Mouse (Mus musculus) ES-E14 (cell line): ENCODE measurements around the gene Galm. TPM values are rescaled to one million over a fixed set of nuclear protein-coding genes. Genes with fewer than 3 reads are reported as not detected.

ENCODE experiments used
- DNase-seq: peaks from one replicate; pipeline ENCODE4 v3.0.0-alpha.2; 2013; ENCODE audit warnings: low read depth, low spot score
- H3K27ac ChIP-seq: 2 replicates; pipeline ENCODE4 v1.5.1; 2012; ENCODE audit warnings: low read depth, mild to moderate bottlenecking, low read length, moderate library complexity, mixed read lengths; ENCODE audit not compliant: poor library complexity, insufficient read depth, severe bottlenecking
- H3K36me3 ChIP-seq: 2 replicates; pipeline ENCODE4 v1.6.1; 2012; ENCODE audit warnings: mild to moderate bottlenecking, low read length, moderate library complexity, mixed read lengths; ENCODE audit not compliant: control insufficient read depth, poor library complexity, insufficient read depth, severe bottlenecking
- H3K4me1 ChIP-seq, 2 experiments: fragments of 150-350 bp in 1 of 2; sonication (generic) in 1 of 2; 2 replicates each; pipeline ENCODE4 v1.6.1; 2012; ENCODE audit warnings: low read length in 2 of 2, mild to moderate bottlenecking in 1 of 2, mixed read lengths in 1 of 2; ENCODE audit not compliant: control insufficient read depth in 2 of 2, insufficient read depth in 2 of 2, poor library complexity in 1 of 2
- H3K4me3 ChIP-seq, 2 experiments: fragments of 150-350 bp in 1 of 2; sonication (generic) in 1 of 2; 2 replicates each; pipeline ENCODE4 v1.5.1; 2012; ENCODE audit warnings: low read length in 2 of 2, low read depth in 1 of 2, mild to moderate bottlenecking in 1 of 2, mixed read lengths in 1 of 2; ENCODE audit not compliant: insufficient read depth in 1 of 2, poor library complexity in 1 of 2, severe bottlenecking in 1 of 2
- H3K9ac ChIP-seq: 2 replicates; pipeline ENCODE4 v1.6.1; 2012; ENCODE audit warnings: low read depth, mild to moderate bottlenecking, low read length, mixed read lengths; ENCODE audit not compliant: poor library complexity, insufficient read depth, severe bottlenecking
- H3K9me3 ChIP-seq: fragments of 150-350 bp; sonication (generic); 2 replicates; pipeline ENCODE4 v1.6.1; 2012; ENCODE audit warnings: low read depth, mild to moderate bottlenecking, low read length; ENCODE audit not compliant: control insufficient read depth, insufficient read depth
- CHD2 ChIP-seq: IDR thresholded peaks from 2 replicates; pipeline ENCODE4 v1.6.1; 2014; ENCODE audit warnings: mild to moderate bottlenecking, low read depth, low read length, inconsistent platforms
- HCFC1 ChIP-seq: IDR thresholded peaks from 2 replicates; pipeline ENCODE4 v1.6.1; 2012; ENCODE audit warnings: low read length, inconsistent platforms, borderline replicate concordance; ENCODE audit not compliant: insufficient read depth
- MAFK ChIP-seq: IDR thresholded peaks from 2 replicates; pipeline ENCODE4 v1.6.1; 2014; ENCODE audit warnings: mild to moderate bottlenecking, low read depth, low read length, inconsistent platforms; ENCODE audit not compliant: insufficient read depth
- ZC3H11A ChIP-seq: IDR thresholded peaks from 2 replicates; pipeline ENCODE4 v1.6.1; 2012; ENCODE audit warnings: low read depth, mild to moderate bottlenecking, inconsistent platforms, low read length, borderline replicate concordance
- ZNF384 ChIP-seq: IDR thresholded peaks from 2 replicates; pipeline ENCODE4 v1.6.1; 2012; ENCODE audit warnings: low read depth, low read length, inconsistent platforms
- in situ Hi-C, 2 experiments: fragments of 600-800 bp; cut with MboI; formaldehyde crosslinking; loops; one replicate each; pipeline ENCODE4 v1.15.1; 2025; ENCODE audit warnings: low sequenced_read_pairs in 2 of 2, inconsistent platforms in 1 of 2; ENCODE audit not compliant: unreplicated experiment in 2 of 2
- total RNA-seq: library from RNA; depleted of rRNA; stranded (reverse); fragments of 300-350 nt; gene quantifications from 2 replicates; pipeline ENCODE4 v1.2.3, GENCODE M21; 2012

The Galm gene
- total RNA-seq, 1 experiment = 5.3 TPM

DNA sequence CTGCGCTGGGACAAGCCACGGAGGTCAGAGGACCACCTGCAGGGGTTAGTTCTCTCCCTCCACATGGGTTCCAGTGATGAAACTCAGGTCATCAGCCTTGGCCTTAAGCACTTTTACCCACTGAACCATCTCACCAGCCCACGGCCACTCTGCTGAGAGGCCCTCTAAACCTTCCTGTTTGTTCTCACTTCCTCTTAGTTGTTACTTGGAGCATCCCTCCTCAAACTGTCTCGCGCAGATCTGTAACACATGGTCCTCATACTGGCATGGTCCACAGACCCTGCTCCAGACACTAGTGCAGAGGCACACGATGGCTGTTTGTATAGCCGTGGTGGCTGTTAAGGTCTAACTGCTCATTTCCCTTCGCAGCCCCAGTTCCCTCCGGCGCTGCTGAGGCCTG, 56.3 kb downstream of the Galm start:
- no peaks in the 10 kb centered on the region for H3K36me3 ChIP-seq
- no peak overlapping the region for H3K9ac ChIP-seq
- DNase-seq = no peak
- TF ChIP-seq ZNF384 = no peak
- TF ChIP-seq ZC3H11A = no peak
- TF ChIP-seq MAFK = no peak
- TF ChIP-seq CHD2 = no peak
- no peak for TF ChIP-seq HCFC1
- in situ Hi-C loops = loop anchor here (10.0 kb wide), 2 partner anchors 139 to 169 kb away; no protein-coding TSS in a partner anchor
- H3K4me1 ChIP-seq = peaks cover 0 to 2% of the 10 kb centered on the region in 2 experiments; a peak in 1 of 4 replicates
- no peak overlapping the region for H3K4me3 ChIP-seq
- H3K9me3 ChIP-seq = no peaks in the 10 kb centered on the region
- H3K27ac ChIP-seq = no peak overlapping the region

DNA sequence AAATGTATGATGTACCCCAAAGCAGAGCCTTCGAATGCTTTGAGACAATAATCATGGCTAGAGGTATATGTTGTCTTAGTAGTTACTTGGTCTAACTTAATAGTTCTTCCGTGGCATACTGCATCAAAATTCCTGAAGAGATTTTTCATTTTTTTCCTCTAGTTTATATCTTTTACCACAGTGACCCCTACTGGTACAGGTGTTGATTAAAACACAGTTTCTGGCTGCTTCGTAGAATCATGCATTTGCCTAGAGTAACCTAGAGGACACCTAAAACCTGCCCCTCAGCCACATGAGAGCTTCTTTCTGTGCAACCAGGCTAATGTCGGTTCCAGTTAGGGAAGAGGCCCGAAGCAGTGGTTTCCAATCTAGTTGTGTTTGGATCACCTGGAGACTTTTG, 65.8 kb downstream of the Galm start:
- Histone ChIP-seq H3K9me3 (no peaks in the 10 kb centered on the region), H3K9ac (no peak overlapping the region), H3K4me3 (no peak overlapping the region), H3K27ac (no peak overlapping the region), H3K4me1 (no peaks in the 10 kb centered on the region), H3K36me3 (peaks cover 2% of the 10 kb centered on the region; the same call in 1 of the 2 replicates)
- in situ Hi-C loops = no loop called here
- 0 out of 2 replicates have a peak, but pooled peaks have one; percentile 12 for TF ChIP-seq ZNF384
- no peak for TF ChIP-seq MAFK
- no peak for DNase-seq

DNA sequence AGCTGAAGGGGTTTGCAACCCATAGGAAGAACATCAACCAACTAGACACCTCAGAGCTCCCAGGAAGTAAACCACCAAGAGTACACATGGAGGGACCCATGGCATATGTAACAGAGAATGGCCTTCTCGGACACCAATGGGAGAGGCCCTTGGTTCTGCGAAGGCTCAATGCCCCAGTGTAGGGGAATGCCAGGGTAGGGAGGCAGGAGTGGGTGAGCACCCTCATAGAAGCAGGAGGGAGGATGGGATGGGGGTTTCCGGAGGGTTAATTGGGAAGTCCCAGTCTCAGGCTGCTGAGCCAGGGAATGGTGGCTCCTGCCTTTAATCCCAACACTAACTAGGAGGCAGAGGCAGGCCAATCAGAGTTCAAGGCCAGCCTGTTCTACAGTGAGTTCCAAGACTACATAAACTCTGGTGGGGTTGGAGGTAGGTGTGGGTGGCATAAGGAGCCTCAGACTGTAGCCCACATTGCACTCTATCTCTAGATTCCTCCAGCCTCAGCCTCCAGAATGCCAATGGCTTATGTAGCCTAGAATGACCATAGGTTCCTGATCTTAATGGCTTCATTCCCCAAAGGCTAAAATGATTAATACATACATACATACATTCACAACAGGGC, 72.0 kb downstream of the Galm start:
- Histone ChIP-seq H3K27ac (no peak overlapping the region), H3K9ac (no peak overlapping the region), H3K4me1 (no peaks in the 10 kb centered on the region), H3K4me3 (no peak overlapping the region), H3K36me3 (peaks cover 15% of the 10 kb centered on the region), H3K9me3 (no peaks in the 10 kb centered on the region)
- DNase-seq = no peak
- in situ Hi-C loops = no loop called here
- TF ChIP-seq MAFK (no peak), HCFC1 (no peak), ZC3H11A (no peak), ZNF384 (no peak), CHD2 (no peak; the same call in 1 of the 2 replicates)

DNA sequence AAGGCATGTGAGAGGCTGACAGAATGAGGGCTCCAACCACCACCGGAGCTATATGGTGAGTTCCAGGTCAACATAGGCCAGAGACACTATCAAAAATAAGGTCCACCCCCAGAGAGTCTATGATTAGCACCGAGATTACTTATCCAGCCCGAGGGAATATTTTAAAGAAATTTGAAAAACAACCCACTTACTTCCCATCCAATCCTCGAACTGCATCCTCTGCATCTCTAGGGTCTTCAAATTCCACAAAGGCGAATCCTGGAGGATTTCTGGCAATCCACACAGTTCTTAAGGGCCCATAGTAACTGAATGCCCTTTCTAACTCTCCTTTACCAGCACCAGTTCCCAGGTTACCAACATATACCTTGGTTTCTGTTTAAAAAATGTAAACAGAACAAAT, 78.4 kb downstream of the Galm start:
- no peak for TF ChIP-seq HCFC1
- no peak for TF ChIP-seq ZC3H11A
- no peak for TF ChIP-seq CHD2
- TF ChIP-seq ZNF384 = no peak
- TF ChIP-seq MAFK = no peak
- Histone ChIP-seq H3K4me1 (0 out of 4 replicates have a peak, but pooled peaks cover 0 to 3% of the 10 kb centered on the region in 2 experiments), H3K9me3 (no peaks in the 10 kb centered on the region), H3K36me3 (peaks cover 25% of the 10 kb centered on the region), H3K4me3 (peak overlapping the region; percentile 73 to 95), H3K9ac (peak overlapping the region; percentile 98; the same call in 1 of the 2 replicates), H3K27ac (no peak overlapping the region)
- in situ Hi-C loops = no loop called here
- no peak for DNase-seq

DNA sequence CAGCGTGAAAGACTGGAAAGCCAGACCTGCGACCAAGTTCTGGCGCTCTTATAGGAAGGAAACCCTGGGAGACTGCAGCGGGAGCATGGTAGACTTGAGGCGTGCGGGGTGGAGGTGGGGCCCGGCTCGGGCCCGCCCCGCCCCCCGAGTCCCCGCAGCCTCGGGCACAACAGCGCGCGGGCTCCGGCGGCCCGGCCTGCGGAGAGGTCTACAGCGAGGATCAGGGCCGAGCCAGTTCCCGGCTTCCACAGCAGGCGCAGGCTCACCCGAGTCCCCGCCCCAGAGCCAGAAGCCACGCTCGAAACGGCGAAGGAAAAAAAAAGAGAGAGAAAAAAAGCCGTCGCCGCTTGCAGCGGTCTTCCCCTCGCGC, 79.0 kb downstream of the Galm start:
- peak overlapping the region; percentile 93 for H3K27ac ChIP-seq
- H3K9ac ChIP-seq = peak overlapping the region; percentile 98
- peaks cover 25% of the 10 kb centered on the region for H3K36me3 ChIP-seq
- 0 out of 4 replicates have a peak, but pooled peaks cover 0 to 3% of the 10 kb centered on the region in 2 experiments for H3K4me1 ChIP-seq
- in situ Hi-C loops = no loop called here
- TF ChIP-seq ZC3H11A = no peak
- no peak for TF ChIP-seq HCFC1
- 0 out of 2 replicates have a peak, but pooled peaks have one; percentile 32 for TF ChIP-seq ZNF384
- no peak for DNase-seq
- H3K4me3 ChIP-seq = peak overlapping the region; percentile 73 to 95
- H3K9me3 ChIP-seq = no peaks in the 10 kb centered on the region
